In genomic region chr9:69296418-69296817, GRCm38 (mm10) we compare ENCODE assay signal across 8 mouse cellular contexts.
DNase-seq lines count a peak whose midpoint lies in the region; ATAC-seq lines count a peak whose summit lies in the region.

No protein-coding gene starts in this region.

- no peaks in the 10 kb centered on the region for H3K36me3 ChIP-seq in hindbrain, embryonic 11.5 days (ENCODE audit: control insufficient read depth, insufficient read depth, low read length)
- H3K36me3 ChIP-seq in hindbrain, embryonic 16.5 days (ENCODE audit: control insufficient read depth, insufficient read depth, low read length), result no peaks in the 10 kb centered on the region
- H3K36me3 ChIP-seq in midbrain, embryonic 13.5 days, result no peaks in the 10 kb centered on the region

- 18% methylated on average over 2 of the region's 2 CpGs for WGBS in hindbrain, embryonic 11.5 days
- WGBS in hindbrain, embryonic 16.5 days, result 14% methylated on average over 2 of the region's 2 CpGs
- 8% methylated on average over 2 of the region's 2 CpGs for WGBS in midbrain, embryonic 13.5 days

- peaks cover 10% of the 10 kb centered on the region; the same call in 1 of the 2 replicates for H3K27me3 ChIP-seq in hindbrain, embryonic 11.5 days (ENCODE audit: control insufficient read depth, insufficient read depth, low read length)
- peaks cover 5% of the 10 kb centered on the region; the same call in 1 of the 2 replicates for H3K27me3 ChIP-seq in hindbrain, embryonic 16.5 days (replicated peaks; ENCODE audit: control insufficient read depth, insufficient read depth, low read length)
- H3K27me3 ChIP-seq in midbrain, embryonic 13.5 days, result peaks cover 34% of the 10 kb centered on the region

- no peak overlapping the region for H3K4me3 ChIP-seq in hindbrain, embryonic 11.5 days (ENCODE audit: low read depth, low read length)
- H3K4me3 ChIP-seq in hindbrain, embryonic 16.5 days (ENCODE audit: low read length), result no peak overlapping the region
- H3K4me3 ChIP-seq in midbrain, embryonic 13.5 days (replicated peaks), result no peak overlapping the region

- intact Hi-C loops in left cerebral cortex, postnatal 10 days (cut with DNase I), result loop anchor here (10.0 kb wide), 2 partner anchors 342 to 1282 kb away; no protein-coding TSS in a partner anchor

- DNase-seq in hindbrain, embryonic 11.5 days (ENCODE audit: low spot score), result peak; percentile 78
- peak; percentile 16 to 48 for DNase-seq in CD8-positive naive resting alpha-beta T cell, adult 2 months (ENCODE audit: low read depth in 2 of 2, low spot score in 2 of 2)
- DNase-seq in cerebellum, adult 11-12 months, result peak; percentile 47
- peak; percentile 36 for DNase-seq in gastrocnemius, postnatal 25 days
- DNase-seq in left cerebral cortex, postnatal 10 days (ENCODE audit: extremely low spot score in 1 of 2, low spot score in 2 of 2), result peak; percentile 48 to 76
- DNase-seq in right cerebral cortex, adult 2 months (ENCODE audit: low spot score in 2 of 2), result peak; percentile 71 to 73

- no peaks in the 10 kb centered on the region for H3K9me3 ChIP-seq in hindbrain, embryonic 11.5 days (ENCODE audit: control insufficient read depth, low read length)
- H3K9me3 ChIP-seq in hindbrain, embryonic 16.5 days (ENCODE audit: control insufficient read depth, low read length), result no peaks in the 10 kb centered on the region
- no peaks in the 10 kb centered on the region for H3K9me3 ChIP-seq in midbrain, embryonic 13.5 days

- H3K4me1 ChIP-seq in hindbrain, embryonic 11.5 days (replicated peaks; ENCODE audit: control insufficient read depth, insufficient read depth, low read length), result no peaks in the 10 kb centered on the region
- no peaks in the 10 kb centered on the region; the same call in 1 of the 2 replicates for H3K4me1 ChIP-seq in hindbrain, embryonic 16.5 days (ENCODE audit: control insufficient read depth, insufficient read depth, low read depth, low read length)
- H3K4me1 ChIP-seq in midbrain, embryonic 13.5 days (replicated peaks), result peaks cover 9% of the 10 kb centered on the region; the same call in 1 of the 2 replicates

- H3K27ac ChIP-seq in hindbrain, embryonic 11.5 days (ENCODE audit: low read depth, low read length), result no peak overlapping the region
- H3K27ac ChIP-seq in hindbrain, embryonic 16.5 days (ENCODE audit: low read depth, low read length), result no peak overlapping the region
- no peak overlapping the region for H3K27ac ChIP-seq in midbrain, embryonic 13.5 days

- no peak overlapping the region for H3K9ac ChIP-seq in hindbrain, embryonic 11.5 days (ENCODE audit: low read depth, low read length)
- no peak overlapping the region for H3K9ac ChIP-seq in hindbrain, embryonic 16.5 days (ENCODE audit: low read depth, low read length)
- H3K9ac ChIP-seq in midbrain, embryonic 13.5 days (replicated peaks), result no peak overlapping the region

- H3K4me2 ChIP-seq in hindbrain, embryonic 11.5 days (replicated peaks; ENCODE audit: low read depth, low read length), result no peak overlapping the region
- H3K4me2 ChIP-seq in hindbrain, embryonic 16.5 days (ENCODE audit: low read length), result no peak overlapping the region
- no peak overlapping the region for H3K4me2 ChIP-seq in midbrain, embryonic 13.5 days (replicated peaks)

- no peak for ATAC-seq in hindbrain, embryonic 11.5 days (ENCODE audit: low FRiP score)
- ATAC-seq in hindbrain, embryonic 16.5 days, result no peak
- no peak for ATAC-seq in midbrain, embryonic 13.5 days
